Mouse (Mus musculus): ENCODE measurements around the gene Cblc. TPM values are rescaled to one million over a fixed set of nuclear protein-coding genes. Genes with fewer than 3 reads are reported as not detected.
A peak's percentile ranks its signal among the peaks of the same experiment; 100 is the strongest.
"Not testable (repeated sequence)": the region's sequence is repeated elsewhere in the genome, so short reads cannot be mapped to it uniquely, and the experiment has no call there.

Gene Cblc
- polyA plus RNA-seq, 1 experiment from 2014 or later: 4.9 TPM

DNA sequence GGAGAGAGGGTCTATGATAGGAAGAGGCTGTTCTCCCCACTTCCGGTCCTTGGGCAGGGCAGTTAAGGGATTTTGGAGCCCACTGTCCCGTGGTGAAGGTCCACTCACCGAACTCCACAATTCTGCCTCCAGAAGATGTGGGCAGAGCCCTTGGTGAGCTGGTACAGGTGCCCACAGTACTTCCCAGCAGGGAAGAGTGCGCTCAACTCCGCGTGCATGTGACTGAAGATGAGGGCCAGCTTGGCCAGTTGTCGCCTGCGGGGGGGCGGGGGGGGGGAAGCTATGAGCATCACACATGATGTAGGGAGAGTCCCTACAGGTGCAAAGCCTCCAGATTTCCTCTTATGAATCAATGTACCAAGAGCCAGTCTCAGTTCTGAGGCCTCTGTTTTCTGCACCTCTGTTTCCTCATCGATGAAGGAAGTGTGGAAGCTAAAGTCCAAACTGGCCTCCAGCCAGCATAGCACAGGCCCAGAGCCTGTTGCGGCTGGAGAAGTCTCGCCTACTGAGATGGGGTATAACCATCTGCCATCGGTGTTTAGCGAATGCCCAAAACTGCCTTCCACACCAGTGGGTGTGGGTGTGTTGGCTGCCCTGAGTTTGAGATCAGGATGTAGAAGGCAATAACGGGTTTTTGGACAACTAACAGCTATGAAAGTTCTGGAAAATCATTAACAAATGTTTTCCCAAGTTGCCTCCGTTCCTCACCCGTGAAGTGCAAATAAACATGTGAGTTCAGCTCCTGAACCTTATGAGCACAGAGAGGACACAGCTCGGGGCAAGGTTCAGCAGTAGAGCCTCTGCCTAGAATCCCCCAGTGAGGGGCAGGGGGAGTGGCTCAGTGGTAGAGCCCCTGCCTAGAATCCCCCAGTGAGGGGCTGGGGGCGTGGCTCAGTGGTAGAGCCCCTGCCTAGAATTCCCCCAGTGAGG, 3.6 kb downstream of the Cblc start:
- no peak for ATAC-seq (ENCODE audit: low FRiP score, low read depth)
- Histone ChIP-seq H3K27me3 (peaks cover 50% of the 10 kb centered on the region), H3K4me1 (peaks cover 4% of the 10 kb centered on the region), H3K36me3 (no peaks in the 10 kb centered on the region), H3K4me2 (replicated peaks) (no peak overlapping the region), H3K27ac (no peak overlapping the region), H3K4me3 (no peak overlapping the region), H3K9me3 (no peaks in the 10 kb centered on the region), H3K9ac (no peak overlapping the region)
- WGBS: 86% methylated on average over 19 of the region's 19 CpGs

DNA sequence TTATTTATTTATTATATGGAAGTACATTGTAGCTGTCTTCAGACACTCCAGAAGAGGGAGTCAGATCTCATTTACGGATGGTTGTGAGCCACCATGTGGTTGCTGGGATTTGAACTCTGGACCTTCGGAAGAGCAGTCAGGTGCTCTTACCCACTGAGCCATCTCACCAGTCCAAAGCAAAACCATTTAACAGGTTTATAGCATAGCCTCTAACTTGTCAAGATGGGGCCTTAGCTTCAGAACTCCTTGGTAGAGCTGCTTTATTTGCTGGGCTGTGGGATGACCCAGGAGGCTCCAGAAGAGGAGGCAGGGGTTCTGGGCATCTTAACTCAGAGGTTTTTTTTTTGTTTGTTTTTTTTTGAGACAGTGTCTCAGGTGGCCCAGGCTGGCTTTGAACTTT, 5.1 kb downstream of the Cblc start:
- H3K4me3 ChIP-seq; H3K4me2 ChIP-seq (replicated peaks); H3K27ac ChIP-seq; H3K4me1 ChIP-seq; ATAC-seq (ENCODE audit: low FRiP score, low read depth); H3K9me3 ChIP-seq; H3K36me3 ChIP-seq; H3K9ac ChIP-seq: not testable (repeated sequence)
- peaks cover 36% of the 10 kb centered on the region for H3K27me3 ChIP-seq
- 86% methylated on average over 2 of the region's 2 CpGs for WGBS

DNA sequence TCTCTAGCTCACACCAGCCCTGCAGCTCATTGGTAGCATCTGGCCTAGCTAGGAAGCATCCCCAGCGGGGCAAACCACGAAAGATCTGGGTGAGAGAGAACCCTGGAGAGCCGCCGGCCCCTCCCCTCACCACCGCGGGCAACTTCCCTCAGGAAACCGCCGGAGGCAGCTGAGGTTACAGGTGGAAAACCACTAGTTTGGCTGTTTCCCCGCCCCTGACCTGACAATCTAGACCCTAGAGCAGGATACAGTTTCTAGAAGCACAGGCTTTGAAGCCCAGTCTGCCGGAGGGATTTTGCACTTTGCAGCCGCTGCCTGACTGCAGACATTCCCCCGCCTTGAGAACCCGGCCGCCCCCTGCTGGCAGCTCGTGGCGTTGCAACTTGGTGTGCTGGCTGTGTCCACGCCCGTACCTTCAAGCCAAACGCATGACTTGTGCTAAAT, 6.7 kb downstream of the Cblc start:
- peak; percentile 58; the same call in 1 of the 2 replicates for ATAC-seq (ENCODE audit: low FRiP score, low read depth)
- Histone ChIP-seq H3K9me3 (no peaks in the 10 kb centered on the region), H3K36me3 (no peaks in the 10 kb centered on the region), H3K9ac (peak overlapping the region; percentile 56), H3K27ac (no peak overlapping the region), H3K4me2 (replicated peaks) (peak overlapping the region; percentile 68), H3K4me3 (peak overlapping the region; percentile 35), H3K27me3 (peaks cover 21% of the 10 kb centered on the region), H3K4me1 (peaks cover 4% of the 10 kb centered on the region)
- 1% methylated on average over 19 of the region's 19 CpGs for WGBS

DNA sequence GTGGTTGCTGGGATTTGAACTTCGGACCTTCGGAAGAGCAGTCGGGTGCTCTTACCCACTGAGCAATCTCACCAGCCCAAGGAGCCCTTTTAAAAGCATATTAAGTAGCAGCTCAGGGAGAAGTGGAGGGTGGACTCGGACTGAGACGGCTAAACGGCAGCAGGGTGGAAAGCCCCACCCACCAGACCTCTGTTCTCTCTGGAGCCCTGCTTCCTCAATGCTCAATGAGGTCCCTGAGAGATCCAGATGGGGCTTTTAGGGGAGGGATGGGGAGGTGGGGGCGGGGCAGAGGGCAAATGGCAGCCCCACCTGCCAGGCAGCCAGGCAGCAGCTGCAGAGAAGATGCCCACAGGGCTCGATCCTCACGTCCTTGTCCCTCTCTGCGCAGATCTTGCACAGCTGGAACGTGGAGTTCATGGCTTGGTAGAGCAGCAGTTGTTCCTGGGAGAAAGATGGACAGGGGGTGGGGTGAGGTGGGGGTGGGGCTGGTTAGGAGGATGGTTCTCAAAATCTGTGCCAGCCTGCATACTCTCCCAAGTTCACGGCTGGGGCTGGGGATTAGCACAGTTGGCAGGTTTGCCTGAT, 10.6 kb downstream of the Cblc start:
- peak; percentile 38; the same call in 1 of the 2 replicates for ATAC-seq (ENCODE audit: low FRiP score, low read depth)
- no peak overlapping the region for H3K4me3 ChIP-seq
- H3K27me3 ChIP-seq: peaks cover 12% of the 10 kb centered on the region
- H3K4me2 ChIP-seq (replicated peaks): no peak overlapping the region
- peaks cover 4% of the 10 kb centered on the region for H3K4me1 ChIP-seq
- H3K9ac ChIP-seq: no peak overlapping the region
- no peak overlapping the region for H3K27ac ChIP-seq
- 34% methylated on average over 12 of the region's 12 CpGs for WGBS
- H3K36me3 ChIP-seq: no peaks in the 10 kb centered on the region
- no peaks in the 10 kb centered on the region for H3K9me3 ChIP-seq

DNA sequence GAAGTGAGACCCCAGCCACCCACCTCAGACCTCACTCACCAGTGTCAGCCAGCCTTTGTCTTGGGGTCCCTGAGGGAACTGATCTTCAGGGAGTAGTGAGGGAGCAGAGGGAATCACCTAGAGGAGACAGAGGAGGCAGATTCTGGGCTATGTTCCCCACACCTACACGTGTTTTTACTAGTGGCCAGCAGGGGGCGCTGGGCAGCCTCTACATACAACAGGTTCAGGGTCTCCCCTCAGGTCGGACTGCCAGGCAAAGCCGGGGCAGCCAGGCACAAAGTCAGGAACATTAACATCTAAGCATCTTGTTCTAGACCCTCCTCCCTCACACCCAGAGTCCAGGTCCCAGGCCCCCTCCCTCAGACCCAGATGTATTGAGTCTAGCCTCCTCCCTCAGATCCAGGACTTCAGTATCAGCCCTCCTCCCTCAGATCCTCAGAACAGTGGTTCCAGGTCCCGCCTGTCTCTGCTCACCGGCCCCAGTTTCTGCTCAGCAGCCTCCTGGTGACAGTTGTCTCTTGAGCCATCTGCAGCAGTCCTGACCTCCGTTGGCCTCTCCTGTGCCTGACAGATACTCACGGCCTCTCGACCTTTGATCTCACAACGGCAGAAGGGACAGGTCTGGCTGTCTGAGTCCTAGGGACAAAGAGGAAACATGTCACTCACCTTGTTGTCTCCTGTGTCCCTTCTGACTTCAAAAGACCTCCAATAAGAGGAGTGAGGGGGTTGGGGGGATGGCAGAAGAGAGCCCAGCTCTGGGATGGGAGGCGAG, 11.7 kb downstream of the Cblc start:
- Histone ChIP-seq H3K4me1 (peaks cover 4% of the 10 kb centered on the region), H3K27ac (no peak overlapping the region), H3K4me2 (replicated peaks) (no peak overlapping the region), H3K36me3 (no peaks in the 10 kb centered on the region), H3K4me3 (no peak overlapping the region), H3K9me3 (no peaks in the 10 kb centered on the region), H3K27me3 (peaks cover 7% of the 10 kb centered on the region), H3K9ac (no peak overlapping the region)
- no peak for ATAC-seq (ENCODE audit: low FRiP score, low read depth)
- WGBS: 26% methylated on average over 11 of the region's 11 CpGs

DNA sequence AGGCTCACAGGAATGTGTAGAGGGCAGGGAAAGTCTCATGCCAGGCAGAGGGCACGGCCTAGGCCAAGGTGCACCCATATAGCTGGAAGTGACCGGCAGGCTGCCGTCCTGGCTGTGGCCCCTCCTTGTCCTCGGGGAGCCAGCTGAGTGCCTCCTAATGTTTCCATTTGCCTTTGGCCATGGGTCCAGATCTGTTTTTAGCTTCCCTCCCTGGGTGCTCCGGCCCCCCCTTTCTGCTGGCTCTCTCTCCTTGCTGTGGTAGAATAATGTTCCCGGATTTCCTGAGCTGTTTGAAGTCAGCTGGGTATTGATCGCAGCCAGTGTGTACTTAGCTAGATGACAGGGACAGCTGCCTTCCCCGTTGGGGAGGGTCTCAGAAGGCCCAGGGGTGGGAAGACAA, 13.0 kb downstream of the Cblc start:
- no peak overlapping the region for H3K9ac ChIP-seq
- H3K36me3 ChIP-seq: no peaks in the 10 kb centered on the region
- no peak overlapping the region for H3K4me2 ChIP-seq (replicated peaks)
- ATAC-seq (ENCODE audit: low FRiP score, low read depth): no peak
- H3K9me3 ChIP-seq: no peaks in the 10 kb centered on the region
- 78% methylated on average over 8 of the region's 8 CpGs for WGBS
- peaks cover under 1% of the 10 kb centered on the region; the same call in 1 of the 2 replicates for H3K27me3 ChIP-seq
- H3K4me1 ChIP-seq: no peaks in the 10 kb centered on the region
- H3K4me3 ChIP-seq: no peak overlapping the region
- H3K27ac ChIP-seq: no peak overlapping the region

DNA sequence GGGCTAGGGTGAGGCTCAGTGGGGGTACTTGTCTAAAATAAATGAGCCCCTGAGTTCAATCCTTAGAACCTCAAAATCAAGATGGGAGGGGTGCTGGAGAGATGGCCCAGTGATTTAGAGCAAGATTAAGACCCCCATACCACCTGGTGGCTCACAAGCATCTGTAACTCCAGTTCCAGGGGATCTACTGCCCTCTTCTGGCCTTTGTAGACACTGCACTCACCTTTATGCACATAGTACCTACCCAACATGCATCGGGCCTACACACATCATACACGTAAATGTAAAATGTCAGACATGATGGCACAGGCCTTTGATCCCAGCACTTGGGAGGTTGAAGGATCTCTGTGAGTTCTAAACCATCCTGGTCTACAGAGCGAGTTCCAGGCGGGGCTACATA, 14.0 kb downstream of the Cblc start:
- Histone ChIP-seq H3K36me3 (no peaks in the 10 kb centered on the region), H3K4me2 (replicated peaks) (no peak overlapping the region), H3K27ac (no peak overlapping the region), H3K9me3 (no peaks in the 10 kb centered on the region), H3K4me1 (no peaks in the 10 kb centered on the region), H3K9ac (no peak overlapping the region), H3K27me3 (no peaks in the 10 kb centered on the region), H3K4me3 (no peak overlapping the region)
- no peak for ATAC-seq (ENCODE audit: low FRiP score, low read depth)
- WGBS: 90% methylated on average over 4 of the region's 4 CpGs

DNA sequence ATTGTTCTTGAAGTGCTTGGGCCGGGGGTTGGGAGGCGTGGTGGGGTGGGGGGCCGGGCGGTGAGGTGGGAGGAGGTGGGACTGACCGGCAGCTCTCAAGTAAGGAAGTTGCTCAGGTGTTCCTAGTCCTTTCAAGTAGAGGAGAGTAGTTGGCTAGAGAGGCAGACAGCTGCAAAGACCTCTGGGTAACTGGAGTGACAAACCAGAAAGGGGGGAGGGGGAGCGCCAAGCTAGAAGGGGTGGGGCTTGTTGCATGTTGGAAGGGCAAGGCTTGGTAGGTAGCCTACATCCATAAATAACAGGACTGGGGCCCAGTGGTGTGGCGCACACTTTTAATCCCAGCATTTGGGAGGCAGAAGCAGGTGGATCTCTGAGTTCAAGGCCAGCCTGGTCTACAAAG, 14.9 kb downstream of the Cblc start:
- H3K4me2 ChIP-seq (replicated peaks): no peak overlapping the region
- ATAC-seq (ENCODE audit: low FRiP score, low read depth): no peak
- no peaks in the 10 kb centered on the region for H3K4me1 ChIP-seq
- H3K4me3 ChIP-seq: no peak overlapping the region
- H3K9me3 ChIP-seq: no peaks in the 10 kb centered on the region
- no peaks in the 10 kb centered on the region for H3K36me3 ChIP-seq
- no peaks in the 10 kb centered on the region for H3K27me3 ChIP-seq
- H3K9ac ChIP-seq: no peak overlapping the region
- WGBS: 86% methylated on average over 7 of the region's 7 CpGs
- no peak overlapping the region for H3K27ac ChIP-seq

DNA sequence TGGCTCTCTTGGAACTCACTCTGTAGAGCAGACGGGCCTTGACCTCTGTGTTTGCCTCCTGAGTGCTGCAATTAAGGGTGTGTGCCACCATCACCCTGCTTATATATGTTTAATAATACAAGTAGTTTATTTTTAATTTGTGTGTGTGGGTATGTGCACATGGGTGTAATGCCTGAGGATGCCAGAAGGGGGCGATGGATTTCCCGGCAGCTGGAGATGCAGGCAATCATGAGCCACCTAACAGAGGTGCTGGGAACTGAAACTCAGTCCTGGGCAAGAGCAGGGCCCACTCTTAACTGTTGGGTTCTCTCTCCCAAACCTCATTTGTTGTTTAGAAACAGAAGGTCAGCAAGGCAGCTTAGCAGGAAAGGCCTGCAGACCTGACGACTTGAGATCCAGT, 16.7 kb downstream of the Cblc start:
- WGBS: 78% methylated on average over 4 of the region's 4 CpGs
- Histone ChIP-seq H3K4me1 (no peaks in the 10 kb centered on the region), H3K9me3 (no peaks in the 10 kb centered on the region), H3K9ac (no peak overlapping the region), H3K4me2 (replicated peaks) (no peak overlapping the region), H3K27ac (no peak overlapping the region), H3K27me3 (no peaks in the 10 kb centered on the region), H3K4me3 (no peak overlapping the region), H3K36me3 (no peaks in the 10 kb centered on the region)
- no peak for ATAC-seq (ENCODE audit: low FRiP score, low read depth)

DNA sequence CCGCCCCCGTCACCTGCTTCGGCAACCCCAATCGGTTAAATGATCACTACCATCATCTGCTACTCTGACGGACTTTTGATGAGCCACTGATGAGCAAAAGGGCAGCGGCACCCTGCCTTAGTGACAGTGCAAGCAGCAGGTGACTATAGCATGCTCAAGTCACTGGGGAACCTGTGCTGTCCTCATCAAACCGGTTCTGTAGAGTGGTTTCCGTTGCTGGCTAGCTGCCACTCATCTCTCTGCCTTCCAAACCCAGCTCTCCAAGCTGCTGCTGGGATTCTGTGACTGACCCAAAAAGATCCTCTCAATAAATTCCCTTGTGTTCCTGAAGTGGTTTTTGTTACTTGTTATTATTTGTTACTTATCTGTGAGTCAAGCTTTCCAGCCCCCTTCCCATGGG, 18.0 kb downstream of the Cblc start:
- H3K4me2 ChIP-seq (replicated peaks): no peak overlapping the region
- no peaks in the 10 kb centered on the region for H3K27me3 ChIP-seq
- ATAC-seq (ENCODE audit: low FRiP score, low read depth): no peak
- no peak overlapping the region for H3K9ac ChIP-seq
- H3K4me3 ChIP-seq: no peak overlapping the region
- 78% methylated on average over 8 of the region's 8 CpGs for WGBS
- H3K4me1 ChIP-seq: no peaks in the 10 kb centered on the region
- H3K9me3 ChIP-seq: no peaks in the 10 kb centered on the region
- no peak overlapping the region for H3K27ac ChIP-seq
- H3K36me3 ChIP-seq: no peaks in the 10 kb centered on the region

DNA sequence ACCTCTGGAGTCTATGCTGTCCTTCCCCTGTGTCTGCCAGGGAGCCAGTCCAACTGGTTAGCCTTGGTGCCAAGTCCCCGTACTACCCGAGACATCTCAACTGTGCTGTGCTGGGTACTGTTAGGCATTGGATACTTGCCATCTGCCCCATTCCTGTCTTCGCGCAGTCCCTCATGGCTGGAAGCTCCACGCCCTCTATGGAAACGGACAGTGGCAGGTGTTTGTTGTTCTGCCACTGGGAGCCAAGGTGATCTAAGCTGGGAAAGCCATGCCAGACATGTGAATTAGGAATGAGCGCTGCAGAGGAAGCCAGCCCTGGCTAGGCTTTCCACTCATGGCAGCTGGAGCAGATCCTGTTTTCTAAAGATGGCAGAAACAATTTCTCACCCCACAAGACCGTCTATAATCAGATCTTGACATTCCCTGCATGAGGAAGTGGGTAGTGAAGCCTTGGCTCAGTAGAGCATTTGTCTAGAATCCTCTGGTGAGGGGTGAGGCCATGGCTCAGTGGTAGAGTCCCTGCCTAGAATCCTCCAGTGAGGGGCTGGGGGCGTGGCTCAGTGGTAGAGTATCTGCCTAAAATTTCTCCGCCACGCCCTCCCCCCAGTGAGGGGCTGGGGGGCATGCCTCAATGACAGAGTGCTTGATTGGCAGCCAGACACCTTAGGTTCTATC, 19.4 kb downstream of the Cblc start:
- H3K27me3 ChIP-seq: no peaks in the 10 kb centered on the region
- no peak overlapping the region for H3K9ac ChIP-seq
- H3K27ac ChIP-seq: no peak overlapping the region
- H3K4me1 ChIP-seq: no peaks in the 10 kb centered on the region
- no peak overlapping the region for H3K4me3 ChIP-seq
- no peaks in the 10 kb centered on the region for H3K9me3 ChIP-seq
- no peaks in the 10 kb centered on the region for H3K36me3 ChIP-seq
- WGBS: 86% methylated on average over 11 of the region's 11 CpGs
- peak; percentile 76 for ATAC-seq (ENCODE audit: low FRiP score, low read depth)
- no peak overlapping the region for H3K4me2 ChIP-seq (replicated peaks)

Measured in limb, embryonic 13.5 days (tissue).